Mouse (Mus musculus): ENCODE measurements around the gene Rad54l. TPM values are rescaled to one million over a fixed set of nuclear protein-coding genes. Genes with fewer than 3 reads are reported as not detected.

Rad54l gene
- total and polyA plus RNA-seq, 3 experiments, result 3.4 to 56.1 (median 47.0) TPM

GRCm38 (mm10) chr4:116049211-116049610 lies 74.3 kb downstream of the Rad54l start:
- Histone ChIP-seq H3K36me3 (replicated peaks) (peaks cover 58% of the 10 kb centered on the region), H3K4me3 (ENCODE audit: low read depth, low read length) (no peak overlapping the region), H3K9me3 (replicated peaks) (no peaks in the 10 kb centered on the region), H3K27me3 (ENCODE audit: insufficient read depth, low read length) (no peaks in the 10 kb centered on the region), H3K4me1 (ENCODE audit: insufficient read depth, low read depth, low read length) (peaks cover 33% of the 10 kb centered on the region)
- no peak for ATAC-seq (ENCODE audit: extremely low read depth, insufficient number of reproducible peaks, low FRiP score, poor library complexity, severe bottlenecking)
- TF ChIP-seq GATA1 (IDR thresholded peaks at IDR 0.05; ENCODE audit: borderline replicate concordance, low read length) (no peak), POLR2AphosphoS5 (IDR thresholded peaks at IDR 0.05; ENCODE audit: insufficient replicate concordance, low read depth, low read length) (no peak)
- no peak for DNase-seq (ENCODE audit: low spot score)

- no peak for ATAC-seq (ENCODE audit: extremely low read depth, insufficient number of reproducible peaks, low FRiP score, poor library complexity, severe bottlenecking)
- Histone ChIP-seq H3K9me3 (replicated peaks) (no peaks in the 10 kb centered on the region), H3K27me3 (ENCODE audit: insufficient read depth, low read length) (no peaks in the 10 kb centered on the region), H3K4me1 (ENCODE audit: insufficient read depth, low read depth, low read length) (peaks cover 28% of the 10 kb centered on the region), H3K4me3 (ENCODE audit: low read depth, low read length) (no peak overlapping the region), H3K36me3 (replicated peaks) (peaks cover 65% of the 10 kb centered on the region)
- TF ChIP-seq POLR2AphosphoS5 (IDR thresholded peaks at IDR 0.05; ENCODE audit: insufficient replicate concordance, low read depth, low read length), result no peak
- TF ChIP-seq GATA2 (IDR thresholded peaks at IDR 0.05; ENCODE audit: borderline replicate concordance, low read depth, low read length), result no peak
- TF ChIP-seq CTCF (IDR thresholded peaks at IDR 0.05; ENCODE audit: low read depth, low read length), result no peak
- no peak for TF ChIP-seq TAL1 (conservative IDR thresholded peaks at IDR 0.05; ENCODE audit: low read depth, low read length)
- TF ChIP-seq GATA1 (IDR thresholded peaks at IDR 0.05; ENCODE audit: borderline replicate concordance, low read length), result no peak
- DNase-seq (ENCODE audit: low spot score), result no peak
Measured at GRCm38 (mm10) chr4:116048130-116048920, 75.2 kb downstream of the Rad54l start.

GRCm38 (mm10) chr4:116047681-116048080 lies 75.8 kb downstream of the Rad54l start:
- no peak overlapping the region for H3K4me3 ChIP-seq (ENCODE audit: low read depth, low read length)
- DNase-seq (ENCODE audit: low spot score), result no peak
- no peaks in the 10 kb centered on the region for H3K27me3 ChIP-seq (ENCODE audit: insufficient read depth, low read length)
- TF ChIP-seq GATA2 (IDR thresholded peaks at IDR 0.05; ENCODE audit: borderline replicate concordance, low read depth, low read length) (no peak), GATA1 (IDR thresholded peaks at IDR 0.05; ENCODE audit: borderline replicate concordance, low read length) (no peak), CTCF (IDR thresholded peaks at IDR 0.05; ENCODE audit: low read depth, low read length) (no peak), TAL1 (conservative IDR thresholded peaks at IDR 0.05; ENCODE audit: low read depth, low read length) (no peak), POLR2AphosphoS5 (IDR thresholded peaks at IDR 0.05; ENCODE audit: insufficient replicate concordance, low read depth, low read length) (no peak)
- H3K36me3 ChIP-seq (replicated peaks), result peaks cover 72% of the 10 kb centered on the region
- H3K9me3 ChIP-seq (replicated peaks), result no peaks in the 10 kb centered on the region
- H3K4me1 ChIP-seq (ENCODE audit: insufficient read depth, low read depth, low read length), result peaks cover 22% of the 10 kb centered on the region
- no peak for ATAC-seq (ENCODE audit: extremely low read depth, insufficient number of reproducible peaks, low FRiP score, poor library complexity, severe bottlenecking)

GRCm38 (mm10) chr4:116046604-116047003 lies 76.9 kb downstream of the Rad54l start:
- no peaks in the 10 kb centered on the region for H3K27me3 ChIP-seq (ENCODE audit: insufficient read depth, low read length)
- no peak for ATAC-seq (ENCODE audit: extremely low read depth, insufficient number of reproducible peaks, low FRiP score, poor library complexity, severe bottlenecking)
- peaks cover 12% of the 10 kb centered on the region; the same call in 1 of the 2 replicates for H3K4me1 ChIP-seq (ENCODE audit: insufficient read depth, low read depth, low read length)
- DNase-seq (ENCODE audit: low spot score), result no peak
- TF ChIP-seq GATA2 (IDR thresholded peaks at IDR 0.05; ENCODE audit: borderline replicate concordance, low read depth, low read length) (no peak), CTCF (IDR thresholded peaks at IDR 0.05; ENCODE audit: low read depth, low read length) (no peak), GATA1 (IDR thresholded peaks at IDR 0.05; ENCODE audit: borderline replicate concordance, low read length) (no peak), TAL1 (conservative IDR thresholded peaks at IDR 0.05; ENCODE audit: low read depth, low read length) (no peak), POLR2AphosphoS5 (IDR thresholded peaks at IDR 0.05; ENCODE audit: insufficient replicate concordance, low read depth, low read length) (no peak)
- H3K9me3 ChIP-seq (replicated peaks), result no peaks in the 10 kb centered on the region
- no peak overlapping the region for H3K4me3 ChIP-seq (ENCODE audit: low read depth, low read length)
- peaks cover 72% of the 10 kb centered on the region for H3K36me3 ChIP-seq (replicated peaks)

Other genes starting within 250 kb of the Rad54l start
- gene Kncn, start 239.3 kb downstream of the Rad54l start, total RNA-seq (2014; fragmentation: Nextera tagmentation), result not detected in 2 replicates
- not detected in 2 replicates for gene Kncn, start 239.3 kb downstream of the Rad54l start, total RNA-seq (2017)
- not detected in 2 replicates for gene Kncn, start 239.3 kb downstream of the Rad54l start, polyA plus RNA-seq (2012)
- gene 6430628N08Rik, start 233.0 kb downstream of the Rad54l start, total RNA-seq (2014; fragmentation: Nextera tagmentation), result not detected in 2 replicates
- not detected in 2 replicates for gene 6430628N08Rik, start 233.0 kb downstream of the Rad54l start, total RNA-seq (2017)
- gene 6430628N08Rik, start 233.0 kb downstream of the Rad54l start, polyA plus RNA-seq (2012), result not detected in 2 replicates
- not detected in 2 replicates for gene Dmbx1, start 183.8 kb downstream of the Rad54l start, total RNA-seq (2014; fragmentation: Nextera tagmentation)
- gene Dmbx1, start 183.8 kb downstream of the Rad54l start, total RNA-seq (2017), result 0.06 and 0.11 TPM in 2 replicates
- gene Dmbx1, start 183.8 kb downstream of the Rad54l start, polyA plus RNA-seq (2012), result 0.01 TPM in 1 of 2 replicates, not detected in the other
- gene Faah, start 105.8 kb downstream of the Rad54l start, total RNA-seq (2014; fragmentation: Nextera tagmentation), result 0.73 and 1.7 TPM in 2 replicates
- gene Faah, start 105.8 kb downstream of the Rad54l start, total RNA-seq (2017), result 1.0 and 1.4 TPM in 2 replicates
- gene Faah, start 105.8 kb downstream of the Rad54l start, polyA plus RNA-seq (2012), result 0.46 and 0.78 TPM in 2 replicates
- gene Nsun4, start 69.8 kb downstream of the Rad54l start, total RNA-seq (2014; fragmentation: Nextera tagmentation), result 11.7 and 25.6 TPM in 2 replicates
- gene Nsun4, start 69.8 kb downstream of the Rad54l start, total RNA-seq (2017), result 13.6 and 14.6 TPM in 2 replicates
- 0.31 and 0.32 TPM in 2 replicates for gene Nsun4, start 69.8 kb downstream of the Rad54l start, polyA plus RNA-seq (2012)
- gene Uqcrh, start 48.6 kb downstream of the Rad54l start, total RNA-seq (2014; fragmentation: Nextera tagmentation), result 103 and 132 TPM in 2 replicates
- 455 and 620 TPM in 2 replicates for gene Uqcrh, start 48.6 kb downstream of the Rad54l start, total RNA-seq (2017)
- 31.1 and 31.2 TPM in 2 replicates for gene Uqcrh, start 48.6 kb downstream of the Rad54l start, polyA plus RNA-seq (2012)
- gene Lrrc41, start 48.4 kb downstream of the Rad54l start, total RNA-seq (2014; fragmentation: Nextera tagmentation), result 89.0 and 109 TPM in 2 replicates
- 44.9 and 49.4 TPM in 2 replicates for gene Lrrc41, start 48.4 kb downstream of the Rad54l start, total RNA-seq (2017)
- gene Lrrc41, start 48.4 kb downstream of the Rad54l start, polyA plus RNA-seq (2012), result 36.3 and 55.8 TPM in 2 replicates
- gene Pomgnt1, start 150 bp upstream of the Rad54l start, total RNA-seq (2014; fragmentation: Nextera tagmentation), result 35.2 and 40.5 TPM in 2 replicates
- gene Pomgnt1, start 150 bp upstream of the Rad54l start, total RNA-seq (2017), result 37.2 and 47.0 TPM in 2 replicates
- 5.5 and 6.2 TPM in 2 replicates for gene Pomgnt1, start 150 bp upstream of the Rad54l start, polyA plus RNA-seq (2012)
- 0.10 and 0.15 TPM in 2 replicates for gene Lurap1, start 27.6 kb upstream of the Rad54l start, total RNA-seq (2014; fragmentation: Nextera tagmentation)
- 0.33 and 0.41 TPM in 2 replicates for gene Lurap1, start 27.6 kb upstream of the Rad54l start, total RNA-seq (2017)
- gene Lurap1, start 27.6 kb upstream of the Rad54l start, polyA plus RNA-seq (2012), result 0.01 TPM in 1 of 2 replicates, not detected in the other
- gene Tspan1, start 43.9 kb upstream of the Rad54l start, total RNA-seq (2014; fragmentation: Nextera tagmentation), result not detected in 2 replicates
- gene Tspan1, start 43.9 kb upstream of the Rad54l start, total RNA-seq (2017), result 0.05 and 0.06 TPM in 2 replicates
- gene Tspan1, start 43.9 kb upstream of the Rad54l start, polyA plus RNA-seq (2012), result not detected in 2 replicates
- gene 1700042G07Rik, start 49.7 kb upstream of the Rad54l start, total RNA-seq (2014; fragmentation: Nextera tagmentation), result not detected in 2 replicates
- not detected in 2 replicates for gene 1700042G07Rik, start 49.7 kb upstream of the Rad54l start, total RNA-seq (2017)
- not detected in 2 replicates for gene 1700042G07Rik, start 49.7 kb upstream of the Rad54l start, polyA plus RNA-seq (2012)
- gene Gm49337, start 49.7 kb upstream of the Rad54l start, total RNA-seq (2014; fragmentation: Nextera tagmentation), result 0.97 TPM in 1 of 2 replicates, not detected in the other
- gene Gm49337, start 49.7 kb upstream of the Rad54l start, total RNA-seq (2017), result not detected in 2 replicates
- gene Gm49337, start 49.7 kb upstream of the Rad54l start, polyA plus RNA-seq (2012), result not detected in 2 replicates
- gene Pik3r3, start 97.9 kb upstream of the Rad54l start, total RNA-seq (2014; fragmentation: Nextera tagmentation), result 11.1 and 21.1 TPM in 2 replicates
- gene Pik3r3, start 97.9 kb upstream of the Rad54l start, total RNA-seq (2017), result 24.7 and 25.4 TPM in 2 replicates
- 7.2 and 8.7 TPM in 2 replicates for gene Pik3r3, start 97.9 kb upstream of the Rad54l start, polyA plus RNA-seq (2012)

Measured in G1E (cell line).